Mouse (Mus musculus) inflammation-experienced regulatory T-cells, adult 6 months (primary cell): ENCODE data around the gene Rpusd2. TPM values are rescaled to one million over a fixed set of nuclear protein-coding genes. Genes with fewer than 3 reads are reported as not detected.
"Not testable (repeated sequence)": the region's sequence is repeated elsewhere in the genome, so short reads cannot be mapped to it uniquely, and the experiment has no call there.

Experiments
- ATAC-seq: one replicate; pipeline ENCODE4 v1.8.0; 2017
- polyA plus RNA-seq, 3 experiments: library from polyadenylated mRNA; unstranded; fragments of 100-300 nt; shearing (Covaris generic); gene quantifications; one replicate each; pipeline ENCODE4 v1.2.1; 2017

Rpusd2 gene
- 1 to 10 TPM; 1.6 to 2.2 (median 2.0) TPM for polyA plus RNA-seq

DNA sequence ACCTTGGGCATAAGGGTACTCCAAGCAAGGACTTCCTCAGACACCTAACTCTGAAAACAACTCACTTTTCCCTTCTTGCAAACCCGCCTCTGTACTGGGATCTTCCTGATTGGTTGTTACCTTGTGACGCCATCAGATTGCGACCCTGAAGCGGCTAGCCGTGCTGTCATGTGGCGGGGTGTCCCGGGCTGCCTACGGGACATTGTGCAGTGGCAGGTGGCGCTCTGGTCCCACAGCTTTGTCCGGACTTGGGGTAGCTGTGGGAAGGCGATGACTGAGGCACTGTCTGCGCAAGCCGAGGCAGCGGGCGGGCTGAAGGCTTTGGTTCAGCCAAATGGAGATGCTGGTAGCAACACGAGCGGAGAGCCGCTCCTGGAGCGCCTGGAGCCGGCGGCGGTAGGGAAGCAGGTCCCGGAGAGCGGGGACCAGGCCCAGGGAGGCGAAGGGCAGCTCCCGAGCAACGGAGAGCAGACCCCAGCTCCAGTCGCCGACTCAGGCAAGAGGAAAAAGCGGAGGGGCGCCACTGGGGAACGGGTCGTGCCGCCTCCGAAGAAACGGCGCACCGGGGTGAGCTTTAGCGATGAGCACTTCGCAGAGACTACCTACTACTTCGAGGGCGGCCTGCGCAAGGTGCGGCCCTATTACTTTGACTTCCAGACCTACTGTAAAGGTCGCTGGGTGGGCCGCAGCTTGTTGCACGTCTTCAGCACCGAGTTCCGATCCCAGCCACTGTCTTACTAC is at the start of gene Rpusd2:
Rpusd2 (plus strand) TSS at position 135 of the 741 bp plus-strand sequence.
- ATAC-seq, result peak; percentile 96

GRCm38 (mm10) chr2:118995490-118995889 is 39.1 kb upstream of the Rpusd2 start:
- ATAC-seq, result no peak

- ATAC-seq, result no peak
Observed at GRCm38 (mm10) chr2:118995919-118996797, 38.4 kb upstream of the Rpusd2 start.

DNA sequence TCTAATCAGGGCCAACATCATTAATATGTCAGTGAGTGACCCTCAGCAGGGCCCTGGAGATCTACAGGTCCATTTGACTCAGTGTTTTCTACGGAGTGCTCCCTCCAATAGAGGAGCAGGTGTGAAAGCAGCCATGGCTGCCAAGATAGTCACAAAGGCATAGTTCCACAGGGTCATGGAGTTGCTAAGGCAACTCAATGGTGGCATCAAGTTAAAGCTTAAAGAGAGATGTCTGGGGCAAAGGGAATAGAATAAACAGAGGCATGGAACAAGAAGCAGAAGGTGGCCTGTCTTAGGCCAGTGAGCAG is 37.8 kb upstream of the Rpusd2 start:
- ATAC-seq, result no peak

DNA sequence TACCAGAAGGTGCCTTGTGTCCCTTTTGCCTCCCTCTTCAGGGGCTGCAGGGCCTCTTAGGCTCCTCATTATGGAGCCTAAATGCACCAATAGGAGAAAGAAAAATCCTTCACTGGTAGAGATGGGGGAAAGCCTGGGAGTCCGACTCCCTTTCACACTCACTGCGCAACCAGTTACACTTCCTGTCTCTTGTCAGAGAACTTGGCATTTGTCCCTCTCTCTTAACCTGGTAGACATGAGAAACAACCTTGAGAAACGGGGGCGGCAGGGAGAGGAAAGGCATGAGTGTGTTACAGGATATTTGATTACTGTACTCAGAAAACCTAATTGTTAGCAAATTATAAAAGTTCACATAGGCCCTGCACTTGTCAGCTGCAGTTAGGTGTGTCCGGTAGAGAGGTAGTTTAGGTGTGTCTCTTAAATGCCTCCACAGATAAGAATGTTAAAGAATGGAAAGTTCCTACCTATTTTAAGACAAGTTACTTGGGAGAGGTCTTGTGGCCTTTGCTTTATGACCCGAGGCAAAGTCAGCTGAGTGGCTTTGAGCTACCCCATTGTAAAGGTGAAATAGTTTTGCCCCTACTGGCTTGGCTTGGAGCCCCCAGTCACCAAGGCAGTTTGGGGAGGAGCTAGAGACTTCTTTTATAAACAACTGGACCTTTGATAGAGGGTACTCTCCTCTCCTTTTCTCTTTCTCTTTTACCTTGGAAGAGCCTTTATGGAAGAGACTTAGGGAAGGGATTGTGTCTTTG is 36.3 kb upstream of the Rpusd2 start:
- ATAC-seq, result peak; percentile 60

GRCm38 (mm10) chr2:118999025-118999639 is 35.5 kb upstream of the Rpusd2 start:
- no peak for ATAC-seq

DNA sequence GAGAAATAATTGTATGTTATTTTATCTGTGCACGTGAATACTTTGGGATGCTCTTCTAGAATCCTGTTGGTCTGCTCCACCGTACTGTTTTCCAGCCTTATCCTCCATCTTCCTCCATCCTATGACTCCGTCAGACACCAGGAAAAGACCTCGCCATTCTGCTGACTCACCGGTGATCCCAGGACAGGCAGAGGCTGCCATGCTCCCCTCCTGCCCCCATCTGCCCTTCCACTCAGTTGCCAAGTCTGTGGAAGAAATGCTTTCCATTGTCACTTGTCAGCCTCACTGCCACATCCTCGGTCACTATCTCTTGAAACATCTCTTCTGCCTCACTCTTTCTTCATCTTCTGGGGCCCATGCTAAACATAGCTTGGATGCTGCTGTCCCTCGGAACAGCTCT is 27.7 kb upstream of the Rpusd2 start:
- ATAC-seq, result no peak

GRCm38 (mm10) chr2:119009376-119009775 is 25.2 kb upstream of the Rpusd2 start:
- ATAC-seq, result no peak

DNA sequence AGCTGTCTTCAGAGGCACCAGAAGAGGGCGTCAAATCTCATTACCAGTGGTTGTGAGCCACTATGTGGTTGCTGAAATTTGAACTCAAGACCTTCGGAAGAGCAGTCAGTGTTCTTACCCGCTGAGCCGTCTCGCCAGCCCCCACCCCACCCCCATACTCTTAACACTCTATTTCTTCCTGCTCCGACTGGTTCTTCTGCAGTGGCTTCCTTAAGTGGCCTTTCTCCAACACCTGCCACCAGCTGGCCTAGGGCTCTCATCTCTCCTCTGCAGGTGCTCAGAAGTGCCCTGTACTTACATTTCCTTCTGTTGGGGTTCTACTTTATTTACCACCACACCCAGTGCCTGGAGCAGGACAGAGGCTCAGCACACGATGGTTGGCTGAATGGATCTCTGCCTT is 19.6 kb upstream of the Rpusd2 start:
- ATAC-seq, result no peak

GRCm38 (mm10) chr2:119015604-119016180 is 18.9 kb upstream of the Rpusd2 start:
- ATAC-seq, result no peak

DNA sequence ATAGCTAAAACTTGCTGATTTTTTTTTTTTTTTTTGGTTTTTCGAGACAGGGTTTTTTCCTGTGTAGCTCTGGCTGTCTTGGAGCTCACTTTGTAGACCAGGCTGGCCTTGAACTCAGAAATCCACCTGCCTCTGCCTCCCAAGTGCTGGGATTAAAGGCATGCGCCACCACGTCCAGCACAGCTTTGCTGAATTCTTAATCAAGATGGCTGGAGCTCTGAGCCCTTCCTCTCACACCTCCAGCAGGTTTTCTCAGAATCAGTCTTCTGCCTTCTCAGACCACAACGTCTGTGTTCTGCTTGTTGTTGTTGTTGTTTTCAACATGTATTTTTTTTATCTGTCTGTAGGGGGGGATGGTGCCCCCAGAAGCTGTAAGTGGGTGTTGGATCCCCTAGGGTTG is 18.3 kb upstream of the Rpusd2 start:
- not testable (repeated sequence) for ATAC-seq

- no peak for ATAC-seq
Observed at GRCm38 (mm10) chr2:119017647-119018046, 16.9 kb upstream of the Rpusd2 start.

GRCm38 (mm10) chr2:119018391-119019122 is 16.0 kb upstream of the Rpusd2 start:
- no peak for ATAC-seq

GRCm38 (mm10) chr2:119019131-119019530 is 15.5 kb upstream of the Rpusd2 start:
- ATAC-seq, result no peak

- ATAC-seq, result no peak
Observed at GRCm38 (mm10) chr2:119019538-119019937, 15.1 kb upstream of the Rpusd2 start.

DNA sequence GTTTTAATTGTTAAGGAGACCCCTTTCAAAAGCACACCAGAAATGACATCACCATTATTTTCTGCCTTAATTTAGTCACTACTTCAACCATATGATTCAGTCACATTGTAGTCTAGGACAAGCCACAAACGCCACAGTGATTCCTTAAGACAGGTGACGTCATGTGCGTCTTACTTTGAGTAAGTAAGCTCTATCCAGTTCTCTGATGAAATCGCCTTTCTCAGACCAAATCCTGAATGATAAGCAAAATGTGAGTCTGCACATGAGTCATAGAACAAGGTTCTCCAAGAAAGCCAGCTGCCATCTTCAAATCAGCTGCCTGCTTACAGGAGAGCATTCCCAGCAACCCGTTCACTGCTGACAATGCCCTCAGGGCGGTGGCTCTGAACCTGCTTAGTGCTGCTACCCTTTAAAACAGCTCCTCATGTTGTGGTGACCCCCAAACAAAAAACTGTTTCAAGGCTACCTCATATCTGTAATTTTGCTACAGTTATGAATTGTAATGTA is 11.4 kb upstream of the Rpusd2 start:
- ATAC-seq, result no peak

- ATAC-seq, result no peak
Observed at GRCm38 (mm10) chr2:119024536-119025238, 9.9 kb upstream of the Rpusd2 start.

DNA sequence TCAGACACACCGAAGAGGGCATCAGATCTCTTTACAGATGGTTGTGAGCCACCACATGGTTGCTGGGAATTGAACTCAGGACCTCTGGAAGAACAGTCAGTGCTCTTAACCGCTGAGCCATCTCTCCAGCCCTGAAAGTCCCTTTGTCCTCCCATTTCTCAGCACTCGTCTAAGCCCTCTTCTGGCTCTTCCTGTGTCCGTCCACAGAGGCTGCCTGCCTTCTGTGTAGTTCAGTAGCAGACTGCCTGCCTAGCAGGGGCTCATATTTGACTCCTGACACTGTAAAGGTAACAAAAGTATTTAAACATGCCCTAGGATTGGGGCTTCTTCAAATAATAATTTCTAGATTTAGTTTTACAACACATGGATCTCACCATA is 9.4 kb upstream of the Rpusd2 start:
- no peak for ATAC-seq

DNA sequence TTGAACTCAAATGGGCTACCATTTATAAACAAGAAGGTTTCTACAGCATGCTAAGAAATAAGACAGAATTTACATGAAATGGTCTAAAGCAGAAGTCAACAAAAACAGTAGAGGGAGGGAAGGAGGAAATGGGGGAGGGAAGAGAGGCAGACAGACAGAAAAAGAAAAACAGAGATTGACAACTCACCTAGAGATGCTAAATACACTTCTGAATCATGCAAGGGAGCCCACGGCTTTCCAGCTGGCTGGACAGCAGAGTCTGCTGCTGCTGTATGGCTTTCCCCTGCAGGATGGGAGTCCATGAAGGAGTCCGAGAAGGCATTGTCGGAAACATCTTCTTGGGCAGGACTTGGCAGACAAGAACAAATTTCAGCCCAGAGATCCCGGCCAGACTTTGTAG is 7.6 kb upstream of the Rpusd2 start:
- no peak for ATAC-seq

DNA sequence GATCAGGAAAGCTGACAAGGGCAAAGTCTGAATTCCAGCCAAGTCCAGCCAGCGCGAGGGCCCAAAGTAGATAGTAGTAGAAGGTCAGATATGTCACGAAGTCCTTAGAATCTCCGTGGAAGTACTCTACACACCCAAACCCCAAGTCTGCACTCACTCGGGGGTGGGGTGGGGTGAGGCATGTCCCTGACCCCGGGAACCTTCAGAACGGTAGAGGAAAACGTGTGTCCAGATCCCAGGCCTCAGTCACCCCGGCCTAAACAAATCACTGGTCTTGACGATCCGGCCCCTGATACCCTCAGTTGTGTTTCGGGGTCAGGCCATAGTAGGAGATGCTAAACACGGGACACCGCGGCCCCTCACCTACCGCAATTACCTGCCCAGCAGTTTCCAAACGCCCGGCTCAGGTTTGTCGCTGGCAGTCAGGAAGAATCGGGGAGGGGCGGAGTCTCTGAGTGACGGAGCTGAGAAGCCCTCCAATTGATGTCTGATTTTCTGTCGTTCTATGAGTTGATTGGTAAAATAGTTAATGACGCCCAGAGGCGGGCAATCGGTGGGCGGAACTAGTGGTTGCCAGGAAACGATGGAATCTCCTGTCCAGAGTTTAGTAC is 5.5 kb upstream of the Rpusd2 start, which contains the start of gene Ccdc32:
Ccdc32 (minus strand) TSS at position 453 of the 611 bp plus-strand sequence.
- ATAC-seq, result peak; percentile 100
